Mouse (Mus musculus) left cerebral cortex, adult 9 months (tissue): ENCODE measurements around the gene Nr2f2.

Experiments
- DNase-seq, 2 experiments: peaks; one replicate each; pipeline ENCODE4 v3.0.0; 2022; ENCODE audit warnings: low spot score in 2 of 2

The Nr2f2 gene

DNA sequence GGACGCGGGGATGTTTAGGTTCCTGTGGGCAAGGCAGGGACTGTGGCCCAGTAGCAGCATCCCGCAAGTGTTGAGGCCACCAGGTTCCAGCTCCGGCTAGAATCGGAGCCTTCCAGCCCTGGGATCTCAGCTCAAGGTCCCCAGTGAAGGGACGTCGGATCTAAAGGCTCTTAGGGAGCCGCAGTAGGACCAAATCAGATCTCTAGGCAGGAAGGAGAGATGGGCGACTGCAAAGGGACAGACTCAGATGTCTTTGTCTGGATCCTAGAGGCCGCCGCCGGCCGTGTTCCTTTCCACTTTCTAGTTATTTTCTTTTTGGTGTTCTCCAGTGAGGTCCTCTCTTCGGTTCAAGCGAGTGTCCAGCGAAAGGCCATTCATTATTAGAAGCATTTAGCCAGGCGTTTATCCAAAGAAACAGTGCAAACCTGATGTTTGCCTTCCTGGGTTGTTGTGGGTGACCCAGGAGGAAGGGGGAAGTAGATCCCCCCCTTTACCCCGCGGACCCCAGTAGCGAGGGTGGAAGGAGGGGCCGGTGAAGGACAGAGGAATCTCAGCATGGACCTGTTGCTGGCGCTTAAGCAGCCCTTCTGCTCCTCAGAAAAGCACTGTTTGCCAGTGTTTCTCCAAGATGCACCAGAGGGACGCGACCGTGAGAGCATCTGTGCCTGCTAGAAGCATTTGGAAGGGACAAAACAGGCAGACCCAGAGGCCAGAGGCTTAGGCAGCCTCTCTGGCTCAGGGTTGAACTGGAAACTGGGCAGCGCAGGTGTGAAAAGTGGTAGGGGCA lies 34.3 kb downstream of the Nr2f2 start:
- no peak for DNase-seq

DNA sequence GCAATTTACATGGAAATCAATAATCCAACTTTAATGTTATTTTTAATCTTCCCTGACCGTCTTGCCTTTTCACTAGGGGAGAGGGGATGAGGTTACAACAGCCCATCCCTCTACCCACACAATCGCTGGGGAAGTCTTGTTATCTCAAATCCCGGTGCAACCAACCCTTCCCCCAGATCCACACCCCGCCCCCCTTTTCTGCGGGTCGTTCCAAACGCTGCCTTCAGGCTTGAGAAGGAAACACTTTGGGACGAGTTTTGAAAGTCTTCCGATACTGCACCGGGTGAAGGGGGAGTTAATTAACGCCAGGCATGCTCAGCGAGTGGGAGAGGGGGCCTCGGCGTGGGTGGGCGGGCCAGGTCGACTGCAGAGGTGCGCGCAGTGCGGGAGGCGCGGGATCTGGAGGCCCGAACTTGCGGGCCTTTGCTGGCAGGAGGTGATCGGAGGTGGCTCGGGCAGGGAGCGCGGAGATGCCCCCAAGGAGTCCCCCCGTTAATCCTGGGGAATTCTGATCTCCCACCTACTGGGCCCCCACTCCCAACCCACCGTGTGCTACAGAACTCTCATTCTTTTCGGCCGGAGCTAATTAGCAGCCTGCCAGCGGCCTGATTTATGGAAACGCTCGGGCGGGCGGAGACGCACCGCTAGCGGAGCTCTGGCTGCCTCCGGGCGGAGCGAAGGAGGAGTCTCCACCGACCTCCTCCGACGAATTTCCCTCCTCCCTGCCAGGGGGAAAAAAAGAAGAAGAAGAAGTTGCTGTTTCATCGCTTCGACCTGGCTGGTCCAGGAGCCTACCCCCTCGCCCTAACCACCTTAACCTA lies 35.1 kb downstream of the Nr2f2 start:
- DNase-seq = no peak

DNA sequence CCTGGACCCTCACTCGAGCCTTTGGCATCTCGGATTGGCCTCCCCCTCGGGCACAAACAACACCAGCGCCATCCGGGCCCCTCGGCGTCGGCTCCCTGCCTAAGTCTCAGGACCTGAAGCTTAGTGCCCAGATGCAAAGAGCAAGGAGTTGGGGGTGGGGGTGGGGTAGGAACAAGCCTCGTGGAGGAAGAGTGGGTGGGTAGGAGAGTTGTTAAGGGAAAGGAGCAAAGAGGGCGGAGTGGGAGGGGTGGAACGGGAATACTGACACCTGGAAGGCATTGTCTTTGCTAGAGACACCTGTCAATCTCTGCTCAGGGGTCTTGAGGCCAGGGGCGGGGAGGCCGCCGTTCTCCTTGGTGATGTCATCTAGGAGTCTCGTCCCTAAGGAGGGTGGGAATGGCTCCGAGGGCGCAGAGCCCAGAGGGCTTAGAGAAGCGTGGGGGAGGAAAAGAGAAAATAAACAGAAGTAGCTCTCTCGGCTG lies 35.7 kb downstream of the Nr2f2 start:
- DNase-seq = no peak

DNA sequence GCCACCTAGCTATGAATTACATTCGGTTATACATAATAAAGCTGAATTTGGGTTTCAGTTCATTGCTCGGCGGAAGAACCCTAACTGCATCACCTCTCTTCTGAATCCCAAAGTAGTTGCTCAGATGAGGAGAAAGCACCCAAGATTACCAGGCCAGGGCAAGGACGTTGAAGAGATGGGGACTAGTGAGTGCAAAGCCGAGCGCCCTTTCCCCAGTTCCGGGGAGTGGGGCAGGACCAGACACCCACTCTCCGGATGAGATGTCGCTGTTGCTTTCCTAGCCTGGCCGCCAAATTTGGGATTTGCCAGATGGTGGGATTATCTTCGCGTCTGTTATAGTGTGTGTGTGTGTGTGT lies 36.4 kb downstream of the Nr2f2 start:
- no peak for DNase-seq

DNA sequence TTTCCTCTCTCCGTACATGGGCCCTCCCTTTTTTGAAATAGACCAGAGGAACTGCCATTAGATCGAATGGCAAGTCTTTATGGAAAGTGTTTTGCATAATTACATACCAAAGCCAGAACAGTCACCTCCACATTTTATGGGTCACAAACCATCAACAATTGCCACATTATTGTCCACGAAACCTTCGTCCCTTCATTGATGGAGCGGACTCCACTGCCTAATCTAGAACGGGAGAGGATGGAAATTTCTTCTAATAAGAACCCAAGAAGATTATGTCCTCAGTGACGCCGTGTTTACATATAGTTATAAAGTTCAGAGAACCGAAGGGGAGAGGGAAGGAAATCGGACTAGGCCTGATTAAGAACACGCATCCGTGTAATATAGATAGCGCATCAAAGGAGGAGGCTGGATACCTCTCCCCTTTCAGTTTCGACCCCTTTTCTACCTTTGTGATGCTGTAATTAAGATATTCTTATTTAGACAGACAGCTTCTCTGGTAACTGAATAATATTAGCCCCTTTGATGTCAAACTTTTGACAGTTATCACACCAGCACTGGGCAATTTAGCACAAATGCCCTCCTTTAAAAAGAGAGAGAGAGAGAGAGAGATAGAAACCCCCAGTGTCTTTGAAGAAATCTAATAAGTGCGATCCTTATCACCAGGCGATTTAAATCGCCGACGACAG lies 36.9 kb downstream of the Nr2f2 start:
- DNase-seq = no peak

DNA sequence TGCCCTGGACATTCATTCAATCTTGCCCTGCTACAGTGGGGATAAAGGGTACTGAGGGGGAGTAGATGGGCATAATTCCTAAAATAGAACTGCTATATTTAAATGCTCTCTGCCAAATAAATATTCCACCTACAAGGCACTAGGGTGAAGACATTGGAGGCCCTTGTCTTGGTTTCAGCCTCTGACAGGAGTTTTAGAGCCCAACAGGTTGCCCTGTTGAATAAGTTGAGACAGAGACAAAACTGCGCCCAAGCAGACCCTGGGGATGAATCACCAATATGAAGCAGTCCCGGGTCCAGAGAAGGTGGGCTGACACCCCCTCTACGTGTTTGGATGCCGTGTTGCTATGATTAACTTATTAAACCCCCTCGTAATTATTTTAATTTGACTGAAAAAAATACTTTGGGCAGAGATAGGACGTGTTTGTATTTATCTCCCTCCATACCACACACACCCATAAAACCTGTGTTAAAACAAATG lies 37.5 kb downstream of the Nr2f2 start:
- DNase-seq = no peak

DNA sequence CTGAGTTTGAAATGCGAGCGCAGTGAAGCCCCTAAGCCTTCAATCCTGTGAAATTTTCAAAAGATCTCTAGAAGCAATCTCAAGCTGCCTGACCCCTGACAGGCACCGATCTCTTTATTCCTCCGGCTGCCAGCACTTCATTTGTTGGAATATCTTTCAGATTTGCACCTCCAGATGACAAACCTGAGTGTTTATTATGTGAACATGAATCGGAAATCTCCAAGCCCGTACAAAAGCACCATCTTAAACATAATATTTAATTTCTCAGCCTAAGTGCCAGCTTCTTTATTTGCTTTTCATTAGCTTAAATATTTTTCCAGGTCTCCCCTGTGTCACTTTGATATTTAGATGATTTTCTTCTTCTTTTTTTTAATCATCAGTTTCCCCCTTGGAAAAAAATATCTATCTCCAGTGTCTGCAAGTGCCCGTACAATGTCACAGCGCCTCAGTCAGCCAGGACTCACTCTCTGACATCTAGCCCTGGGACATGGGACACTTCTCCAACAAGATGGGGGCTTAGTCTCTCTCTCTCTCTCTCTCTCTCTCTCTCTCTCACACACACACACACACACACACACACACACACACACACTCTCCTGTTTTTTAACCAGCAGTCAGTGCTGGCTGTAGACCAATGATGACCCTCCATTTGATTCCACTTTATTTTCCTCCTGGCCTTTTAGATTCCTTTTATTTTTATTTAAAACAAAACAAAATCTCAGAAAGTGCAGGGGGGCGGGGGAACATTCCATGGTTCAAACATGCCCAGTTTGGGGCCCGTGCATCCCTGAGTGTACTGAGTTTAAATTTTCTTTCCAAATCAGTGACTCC lies 38.1 kb downstream of the Nr2f2 start:
- no peak for DNase-seq

DNA sequence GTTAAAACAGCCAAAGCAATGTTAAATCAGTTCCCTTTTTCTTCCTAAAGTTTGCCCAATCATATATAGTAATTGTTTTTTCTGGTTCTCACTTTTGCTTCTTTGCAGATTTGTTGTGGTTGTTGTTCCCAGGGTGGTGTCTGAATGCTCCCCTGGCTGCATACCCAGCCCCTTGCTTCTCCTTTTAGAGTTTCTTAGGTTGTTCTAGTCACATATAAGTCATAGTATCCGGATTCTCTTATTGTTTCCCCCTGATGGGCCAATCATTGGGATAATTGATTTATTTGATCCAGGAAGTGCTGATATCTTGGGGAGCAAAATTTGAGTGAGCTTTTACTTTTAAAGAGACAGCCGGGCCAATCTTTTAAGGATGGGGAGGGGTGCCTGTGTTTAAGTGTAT lies 39.3 kb downstream of the Nr2f2 start:
- no peak for DNase-seq

DNA sequence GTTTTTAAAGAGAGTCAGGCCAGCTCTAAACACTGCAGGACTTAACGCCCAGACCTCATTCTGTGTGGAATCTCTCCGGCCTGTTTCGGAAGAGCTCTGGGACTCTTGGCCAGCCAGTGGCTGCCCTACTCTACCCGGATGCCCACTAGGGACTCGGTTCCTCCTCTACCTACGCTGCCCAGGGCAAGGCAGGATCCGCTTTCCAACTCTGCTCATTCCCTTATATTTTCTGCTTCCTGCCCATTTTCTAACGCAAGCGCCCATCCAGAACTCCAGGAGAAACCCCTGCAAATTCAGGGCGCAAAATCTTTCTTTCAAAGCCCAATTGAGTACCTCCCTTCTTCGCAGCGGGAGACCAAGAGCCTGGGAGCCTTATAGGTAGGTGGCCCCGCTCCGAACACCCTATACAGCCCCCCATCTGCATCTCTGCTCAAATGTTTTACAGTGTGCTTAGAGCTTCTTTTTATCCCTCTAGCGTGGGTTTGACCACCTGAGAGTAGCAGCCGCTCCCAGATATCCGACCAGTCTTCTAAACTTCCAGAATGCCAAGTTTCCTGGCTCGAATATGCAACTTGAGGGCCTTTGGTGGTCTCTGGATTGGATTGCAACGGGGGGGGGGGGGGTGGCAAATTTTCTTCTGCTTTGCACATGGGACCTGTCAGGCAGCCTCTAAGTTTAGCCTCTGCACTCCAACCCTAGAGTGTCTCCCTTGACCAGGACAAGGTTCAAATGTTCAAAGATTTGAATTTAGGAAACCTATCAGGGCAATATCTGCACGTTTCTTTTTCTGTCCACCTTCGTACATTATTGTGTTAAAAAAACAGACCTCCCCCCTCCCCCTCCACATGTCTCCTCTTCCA lies 40.1 kb downstream of the Nr2f2 start:
- DNase-seq = no peak

DNA sequence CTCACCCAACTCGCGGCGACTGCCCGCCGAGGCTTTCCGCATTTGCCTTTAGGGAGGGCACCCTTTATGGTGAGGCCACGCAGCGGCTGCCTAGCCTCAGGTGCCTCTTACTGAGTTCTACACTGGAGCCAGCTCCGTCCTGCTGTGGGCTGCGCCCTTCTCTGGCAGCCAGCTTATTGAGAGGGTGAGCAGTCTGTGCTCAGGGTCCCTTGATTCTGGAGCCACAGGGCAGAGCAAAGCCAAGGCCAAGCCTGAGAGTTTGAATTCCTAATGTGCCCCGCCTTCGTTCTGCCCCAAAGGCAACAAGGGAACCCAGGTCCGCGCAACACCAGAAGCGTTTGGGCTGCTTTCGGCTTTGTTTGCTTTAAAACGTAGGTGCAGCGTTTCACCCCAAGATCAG lies 41.2 kb downstream of the Nr2f2 start:
- DNase-seq = no peak

DNA sequence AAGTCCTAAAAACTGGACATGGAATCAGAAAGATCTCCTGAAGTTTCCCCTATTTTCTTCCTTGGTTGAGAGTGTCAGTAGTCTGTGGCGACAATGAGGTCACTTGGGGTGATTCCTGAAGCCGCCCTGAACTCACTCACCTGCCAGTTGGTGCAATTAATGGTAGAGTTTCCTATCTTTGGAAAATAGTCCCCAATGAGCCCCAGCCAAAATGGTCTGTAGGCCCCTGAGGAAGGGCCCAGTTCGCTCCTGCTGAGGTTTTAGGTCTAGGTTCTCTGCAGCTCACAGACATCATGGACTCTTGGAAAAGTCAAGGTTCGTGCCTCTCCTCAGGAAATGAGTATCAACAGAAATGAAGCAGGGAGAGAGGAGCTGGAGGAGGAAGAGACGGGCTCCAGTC lies 42.0 kb downstream of the Nr2f2 start:
- DNase-seq = no peak

DNA sequence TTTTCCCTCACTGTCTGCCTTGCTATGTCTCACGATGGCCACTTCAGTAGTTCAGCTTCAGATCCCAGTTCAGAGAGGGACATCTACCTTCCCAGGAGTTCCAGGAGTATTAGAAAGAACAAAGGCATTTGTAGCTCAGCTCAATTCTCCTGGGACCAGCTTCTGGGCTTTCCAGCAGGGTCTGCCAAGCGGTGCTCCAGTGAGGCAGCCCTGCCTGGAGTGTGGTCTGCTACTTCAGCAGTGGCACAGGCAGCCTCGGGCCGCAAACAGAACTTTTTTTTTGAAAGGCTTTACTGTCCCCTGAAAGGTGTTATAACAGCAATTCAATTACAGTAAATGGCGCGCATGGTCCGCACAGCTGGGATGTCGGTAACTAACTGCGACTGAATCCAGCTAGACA lies 42.5 kb downstream of the Nr2f2 start:
- DNase-seq = no peak

DNA sequence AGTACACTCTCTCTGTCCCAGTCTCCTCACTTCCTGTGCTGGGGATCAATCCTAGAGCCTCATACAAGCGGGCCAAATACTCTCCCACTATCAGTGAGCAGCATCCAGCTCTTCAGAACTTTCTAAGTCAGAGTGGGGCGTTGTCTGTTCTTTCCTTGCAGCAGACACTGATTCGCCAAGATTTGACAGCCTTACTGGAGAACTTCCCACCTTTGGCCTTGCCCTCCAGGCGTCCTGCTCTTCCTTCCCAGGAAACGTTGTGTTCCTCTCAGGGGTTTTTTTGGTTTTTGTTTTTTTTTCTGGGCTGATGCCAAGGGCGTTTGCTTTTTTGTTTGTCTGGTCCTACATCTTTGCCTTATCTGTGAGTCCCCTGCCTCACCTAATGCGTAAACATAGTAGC lies 60.8 kb downstream of the Nr2f2 start:
- DNase-seq = no peak

DNA sequence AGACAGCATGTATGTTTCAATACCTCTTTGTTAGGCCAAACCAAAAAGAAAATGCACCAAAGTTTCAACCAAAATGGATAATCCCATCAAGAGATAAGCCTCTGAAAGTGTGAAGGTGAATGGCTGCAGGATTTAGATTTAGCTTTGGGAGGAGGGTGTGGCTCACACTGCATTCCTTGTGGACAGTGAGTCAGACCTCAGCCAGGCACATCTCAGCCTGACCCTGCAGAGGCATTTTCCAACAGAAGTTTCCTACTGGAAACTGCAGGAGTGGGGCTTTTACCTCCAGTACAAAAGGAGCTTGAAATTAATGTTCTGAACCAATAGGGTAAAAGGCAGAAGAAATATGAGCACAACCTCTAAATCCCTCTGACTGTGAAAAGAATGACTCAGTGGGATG lies 62.1 kb downstream of the Nr2f2 start:
- no peak for DNase-seq
